ENCODE assay signal across 8 mouse cellular contexts in the genomic region with DNA sequence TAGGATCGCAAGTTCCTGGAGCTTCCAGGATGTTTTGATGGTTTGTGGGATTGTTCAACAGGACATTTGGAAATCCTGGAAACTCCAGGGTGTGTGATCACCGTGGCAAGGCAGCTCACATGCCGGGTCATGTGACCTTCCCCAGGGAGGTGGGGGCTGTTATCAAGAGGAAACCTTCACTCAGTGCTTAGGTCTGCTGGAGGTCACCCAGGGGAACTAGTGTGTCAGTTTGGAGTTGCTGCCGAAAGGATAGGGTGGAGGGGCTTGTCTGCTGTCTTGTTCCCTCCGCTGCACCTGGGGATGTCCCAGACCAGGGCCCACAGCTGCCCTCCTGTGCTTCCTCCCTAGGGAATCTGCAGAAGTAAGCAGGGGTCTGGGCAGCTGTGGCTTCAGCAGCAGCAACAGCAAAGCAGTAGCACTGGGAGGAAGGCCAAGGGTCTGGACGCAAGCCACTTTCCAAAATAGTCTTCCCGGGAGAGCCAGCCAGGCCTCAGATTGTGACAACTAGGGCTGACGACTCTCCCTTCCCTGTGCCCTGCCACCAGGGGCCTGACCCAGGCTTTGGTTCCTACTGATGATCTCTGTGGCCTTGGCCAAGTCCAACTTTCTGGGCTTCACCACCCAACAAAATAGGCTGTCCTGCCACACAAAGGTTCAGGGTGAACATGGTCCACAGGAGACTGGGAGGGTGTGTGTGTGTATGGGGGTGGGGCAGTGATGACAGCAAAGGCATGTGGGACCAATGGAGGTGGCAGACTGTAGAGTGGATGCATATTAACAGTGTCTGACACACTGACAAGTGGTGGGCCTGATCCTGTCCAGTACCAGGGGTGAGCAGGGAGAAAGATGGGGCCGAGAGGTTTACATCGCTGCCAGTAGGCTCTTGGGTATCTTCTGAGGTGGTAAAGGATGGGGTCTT. TPM values are rescaled to one million over a fixed set of nuclear protein-coding genes. Genes with fewer than 3 reads are reported as not detected.
A peak's percentile ranks its signal among the peaks of the same experiment; 100 is the strongest.
DNase-seq lines count a peak whose midpoint lies in the region; ATAC-seq and TF ChIP-seq lines count a peak whose summit lies in the region.

No protein-coding gene starts in this region.

- no peak overlapping the region for H3K4me2 ChIP-seq in hindbrain, postnatal 0 days (ENCODE audit: low read depth, low read length)
- no peak overlapping the region for H3K4me2 ChIP-seq in lung, embryonic 16.5 days (ENCODE audit: low read depth, low read length)
- H3K4me2 ChIP-seq in forebrain, embryonic 15.5 days (replicated peaks): no peak overlapping the region

- no peak for TF ChIP-seq EP300 in MEL (IDR thresholded peaks at IDR 0.05; ENCODE audit: low read depth in 1 of 2, low read length in 2 of 2)

- DNase-seq in hindbrain, postnatal 0 days (ENCODE audit: low spot score): peak; percentile 28
- DNase-seq in hindbrain, embryonic 10.5 days (ENCODE audit: low spot score): no peak
- DNase-seq in MEL (ENCODE audit: low read depth, low spot score): no peak
- DNase-seq in fibroblast of lung, adult 2 months (ENCODE audit: low read depth): peak; percentile 52
- DNase-seq in heart, postnatal 36 days: peak; percentile 85 to 89
- DNase-seq in urinary bladder, postnatal 25 days (ENCODE audit: low spot score): no peak

- 0 out of 2 replicates have a peak, but pooled peaks cover 6% of the 10 kb centered on the region for H3K36me3 ChIP-seq in hindbrain, postnatal 0 days (ENCODE audit: insufficient read depth, low read length)
- peaks cover 82% of the 10 kb centered on the region for H3K36me3 ChIP-seq in hindbrain, embryonic 10.5 days
- no peaks in the 10 kb centered on the region for H3K36me3 ChIP-seq in MEL (ENCODE audit: control insufficient read depth in 1 of 2, insufficient read depth in 2 of 2, low read length in 2 of 2)
- H3K36me3 ChIP-seq in lung, embryonic 16.5 days (ENCODE audit: control insufficient read depth, insufficient read depth, low read length): 0 out of 2 replicates have a peak, but pooled peaks cover 4% of the 10 kb centered on the region
- peaks cover 38% of the 10 kb centered on the region for H3K36me3 ChIP-seq in forebrain, embryonic 15.5 days

- intact Hi-C loops in heart, postnatal 36 days (cut with DNase I): loop anchor here (1.0 to 5.0 kb wide), 2 partner anchors 71 to 86 kb away; no protein-coding TSS in a partner anchor

- H3K9me3 ChIP-seq in hindbrain, postnatal 0 days (ENCODE audit: low read length): no peaks in the 10 kb centered on the region
- no peaks in the 10 kb centered on the region for H3K9me3 ChIP-seq in hindbrain, embryonic 10.5 days
- H3K9me3 ChIP-seq in MEL (replicated peaks; ENCODE audit: insufficient read depth, low read length): no peaks in the 10 kb centered on the region
- no peaks in the 10 kb centered on the region for H3K9me3 ChIP-seq in lung, embryonic 16.5 days (ENCODE audit: control insufficient read depth, low read length)
- H3K9me3 ChIP-seq in forebrain, embryonic 15.5 days: no peaks in the 10 kb centered on the region

- H3K9ac ChIP-seq in hindbrain, postnatal 0 days (replicated peaks; ENCODE audit: low read length): no peak overlapping the region
- no peak overlapping the region for H3K9ac ChIP-seq in MEL (ENCODE audit: control insufficient read depth, low read depth, low read length, poor library complexity, severe bottlenecking)
- H3K9ac ChIP-seq in lung, embryonic 16.5 days (ENCODE audit: low read length): no peak overlapping the region
- H3K9ac ChIP-seq in forebrain, embryonic 15.5 days (replicated peaks): no peak overlapping the region

- H3K27me3 ChIP-seq in hindbrain, postnatal 0 days (ENCODE audit: insufficient read depth, low read length): no peaks in the 10 kb centered on the region
- H3K27me3 ChIP-seq in hindbrain, embryonic 10.5 days (ENCODE audit: insufficient read depth, poor library complexity, severe bottlenecking): no peaks in the 10 kb centered on the region
- H3K27me3 ChIP-seq in MEL (ENCODE audit: control insufficient read depth in 1 of 2, insufficient read depth in 2 of 2, low read length in 2 of 2): no peaks in the 10 kb centered on the region
- no peaks in the 10 kb centered on the region for H3K27me3 ChIP-seq in lung, embryonic 16.5 days (ENCODE audit: control insufficient read depth, insufficient read depth, low read depth, low read length)
- no peaks in the 10 kb centered on the region for H3K27me3 ChIP-seq in forebrain, embryonic 15.5 days

- no peak for TF ChIP-seq CTCF in hindbrain, postnatal 0 days (IDR thresholded peaks at IDR 0.05; ENCODE audit: low read depth)
- no peak for TF ChIP-seq CTCF in MEL (IDR thresholded peaks at IDR 0.05 in 2 of 3, conservative IDR thresholded peaks at IDR 0.05 in 1 of 3; ENCODE audit: control insufficient read depth in 1 of 3, insufficient read depth in 1 of 3, low read depth in 2 of 3, low read length in 3 of 3, poor library complexity in 1 of 3, severe bottlenecking in 1 of 3)

- 63% methylated on average over 10 of the region's 10 CpGs for WGBS in hindbrain, postnatal 0 days
- WGBS in hindbrain, embryonic 10.5 days: 74% methylated on average over 10 of the region's 10 CpGs
- WGBS in lung, embryonic 16.5 days: 55% methylated on average over 10 of the region's 10 CpGs
- WGBS in forebrain, embryonic 15.5 days: 78% methylated on average over 10 of the region's 10 CpGs

- H3K4me1 ChIP-seq in hindbrain, postnatal 0 days (ENCODE audit: insufficient read depth, low read length): no peaks in the 10 kb centered on the region
- peaks cover 4% of the 10 kb centered on the region; the same call in 1 of the 2 replicates for H3K4me1 ChIP-seq in hindbrain, embryonic 10.5 days (replicated peaks)
- no peaks in the 10 kb centered on the region for H3K4me1 ChIP-seq in MEL (ENCODE audit: control insufficient read depth in 1 of 2, insufficient read depth in 2 of 2, low read length in 2 of 2)
- H3K4me1 ChIP-seq in lung, embryonic 16.5 days (replicated peaks; ENCODE audit: control insufficient read depth, insufficient read depth, low read length): peaks cover 13% of the 10 kb centered on the region
- H3K4me1 ChIP-seq in forebrain, embryonic 15.5 days: no peaks in the 10 kb centered on the region

- H3K79me2 ChIP-seq in MEL (ENCODE audit: control insufficient read depth, insufficient read depth, low read length, poor library complexity): no peaks in the 10 kb centered on the region

- no peak overlapping the region; the same call in 1 of the 2 replicates for H3K27ac ChIP-seq in hindbrain, postnatal 0 days
- no peak overlapping the region for H3K27ac ChIP-seq in hindbrain, embryonic 10.5 days
- no peak overlapping the region for H3K27ac ChIP-seq in MEL (ENCODE audit: control insufficient read depth, low read depth, low read length)
- peak overlapping the region; percentile 47; the same call in 1 of the 2 replicates for H3K27ac ChIP-seq in lung, embryonic 16.5 days (ENCODE audit: low read length)
- no peak overlapping the region for H3K27ac ChIP-seq in forebrain, embryonic 15.5 days (replicated peaks)

- TF ChIP-seq RAD21 in MEL (IDR thresholded peaks at IDR 0.05; ENCODE audit: low read depth, low read length): no peak

- no peak for ATAC-seq in hindbrain, postnatal 0 days
- peak; percentile 60 for ATAC-seq in lung, embryonic 16.5 days (ENCODE audit: low read depth)
- no peak for ATAC-seq in forebrain, embryonic 15.5 days (replicated peaks)

- no peak overlapping the region for H3K4me3 ChIP-seq in hindbrain, postnatal 0 days (ENCODE audit: low read length)
- no peak overlapping the region for H3K4me3 ChIP-seq in hindbrain, embryonic 10.5 days
- no peak overlapping the region for H3K4me3 ChIP-seq in MEL (ENCODE audit: control insufficient read depth in 1 of 2, insufficient read depth in 1 of 2, low read depth in 2 of 2, low read length in 2 of 2)
- H3K4me3 ChIP-seq in lung, embryonic 16.5 days (ENCODE audit: low read length): no peak overlapping the region
- H3K4me3 ChIP-seq in forebrain, embryonic 15.5 days: no peak overlapping the region

- no peak for TF ChIP-seq POLR2A in MEL (IDR thresholded peaks at IDR 0.05; ENCODE audit: control insufficient read depth in 1 of 2, insufficient read depth in 1 of 2, low read depth in 1 of 2, low read length in 2 of 2, poor library complexity in 1 of 2)

TF ChIP-seq in MEL, 35 proteins besides CTCF, POLR2A, EP300 and RAD21:
- TF ChIP-seq MAX (IDR thresholded peaks at IDR 0.05; ENCODE audit: low read length) (no peak), TCF12 (IDR thresholded peaks at IDR 0.05; ENCODE audit: low read depth, low read length) (no peak), POLR2AphosphoS2 (IDR thresholded peaks at IDR 0.05; ENCODE audit: low read length) (no peak), USF1 (IDR thresholded peaks at IDR 0.05; ENCODE audit: low read depth, low read length) (peak; percentile 66; the same call in 1 of the 2 replicates), KAT2A (conservative IDR thresholded peaks at IDR 0.05; ENCODE audit: low read depth, low read length) (no peak)

RNA-seq across cellular contexts. Expression of a gene that starts 35.9 kb away (rescaled TPM):
- total RNA-seq in hindbrain, postnatal 0 days (2014; rRNA removed): 6.4 and 10.4 TPM in 2 replicates
- polyA plus RNA-seq in hindbrain, postnatal 0 days (2015; fragmentation: Nextera tagmentation; extraction: Ambion mirVana): 2.7 and 2.9 TPM in 2 replicates
- polyA plus RNA-seq in hindbrain, embryonic 10.5 days (2016; fragmentation: Nextera tagmentation; extraction: Ambion mirVana): 16.1 and 16.2 TPM in 2 replicates
- not detected in 2 replicates for total RNA-seq in MEL (2012; rRNA removed)
- under 1 TPM in 1 of 2 experiments, not detected in 1; 0.03 TPM for polyA plus RNA-seq in MEL (2012; ENCODE audit: insufficient read depth in 1 of 2, insufficient read length in 2 of 2, low read depth in 1 of 2, low replicate concordance in 2 of 2, missing spikeins in 1 of 2)
- 10 to 100 TPM; 14.4 to 17.7 TPM for total RNA-seq in heart, postnatal 36 days (2021)
- polyA plus RNA-seq in lung, embryonic 16.5 days (2015; fragmentation: Nextera tagmentation; extraction: Ambion mirVana): 17.5 and 18.7 TPM in 2 replicates
- polyA plus RNA-seq in forebrain, embryonic 15.5 days (2015; fragmentation: Nextera tagmentation; extraction: Ambion mirVana): 12.4 and 15.8 TPM in 2 replicates

Comparison
In these comparisons a context has a peak if more than half of its experiments do, and no peak if none do; other contexts are left out.
1. DNase-seq: peak in hindbrain, postnatal 0 days (single experiment), fibroblast of lung, adult 2 months (single experiment) and heart, postnatal 36 days (2 of 2); none in hindbrain, embryonic 10.5 days (single experiment), MEL (single experiment) and urinary bladder, postnatal 25 days (single experiment).